Mouse (Mus musculus): Measurements from ENCODE around the gene Galns. TPM values are rescaled to one million over a fixed set of nuclear protein-coding genes. Genes with fewer than 3 reads are reported as not detected.
A peak's percentile ranks its signal among the peaks of the same experiment; 100 is the strongest.

Galns gene
- polyA plus RNA-seq, 1 experiment from 2014 or later: 12.0 TPM

DNA sequence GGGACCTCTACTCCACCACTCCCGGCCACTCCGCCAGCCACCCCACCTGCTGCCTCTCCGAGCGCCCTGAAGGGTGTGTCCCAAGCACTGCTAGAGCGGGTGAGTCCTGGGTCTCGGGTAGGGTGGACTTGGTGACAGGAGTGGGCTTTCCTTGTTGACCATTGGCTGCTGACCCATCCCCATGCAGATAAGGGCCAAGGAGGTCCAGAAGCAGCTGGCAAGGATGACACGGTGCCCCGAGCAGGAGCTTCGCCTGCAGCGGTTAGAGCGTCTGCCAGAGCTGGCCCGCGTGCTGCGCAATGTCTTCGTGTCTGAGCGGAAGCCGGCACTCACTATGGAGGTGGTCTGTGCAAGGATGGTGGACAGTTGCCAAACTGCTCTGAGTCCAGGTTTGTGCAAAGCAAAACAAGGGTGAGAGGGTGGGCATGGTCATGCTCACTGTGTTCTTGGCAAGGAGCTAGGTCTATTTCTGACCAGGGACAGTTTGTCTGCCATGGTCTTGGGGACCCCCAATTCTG is 39.5 kb downstream of the Galns start:
- Histone ChIP-seq H3K9me3 (no peaks in the 10 kb centered on the region), H3K4me1 (peaks cover 49% of the 10 kb centered on the region), H3K4me3 (no peak overlapping the region), H3K9ac (no peak overlapping the region), H3K36me3 (peaks cover 53% of the 10 kb centered on the region), H3K4me2 (no peak overlapping the region), H3K27me3 (no peaks in the 10 kb centered on the region), H3K27ac (no peak overlapping the region)
- WGBS: 91% methylated on average over 17 of the region's 17 CpGs
- ATAC-seq (ENCODE audit: insufficient number of reproducible peaks, low FRiP score, low TSS enrichment, low read depth): no peak

DNA sequence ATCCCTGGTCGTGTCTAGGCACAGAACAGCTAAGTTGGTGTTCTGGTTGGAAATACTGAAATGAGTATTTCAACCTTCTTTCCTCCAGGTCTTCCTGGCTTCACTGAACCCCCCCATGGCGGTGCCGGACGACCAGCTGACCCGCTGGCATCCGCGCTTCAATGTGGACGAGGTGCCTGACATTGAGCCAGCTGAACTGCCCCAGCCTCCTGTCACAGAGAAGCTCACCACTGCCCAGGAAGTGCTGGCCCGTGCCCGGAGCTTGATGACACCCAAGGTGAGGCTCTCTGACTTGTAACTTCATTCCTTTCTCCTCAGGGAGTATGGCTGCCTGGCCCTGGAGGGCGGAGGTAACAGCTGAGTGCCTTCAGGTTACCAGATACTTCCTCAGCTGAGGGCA is 40.1 kb downstream of the Galns start:
- peaks cover 53% of the 10 kb centered on the region for H3K36me3 ChIP-seq

DNA sequence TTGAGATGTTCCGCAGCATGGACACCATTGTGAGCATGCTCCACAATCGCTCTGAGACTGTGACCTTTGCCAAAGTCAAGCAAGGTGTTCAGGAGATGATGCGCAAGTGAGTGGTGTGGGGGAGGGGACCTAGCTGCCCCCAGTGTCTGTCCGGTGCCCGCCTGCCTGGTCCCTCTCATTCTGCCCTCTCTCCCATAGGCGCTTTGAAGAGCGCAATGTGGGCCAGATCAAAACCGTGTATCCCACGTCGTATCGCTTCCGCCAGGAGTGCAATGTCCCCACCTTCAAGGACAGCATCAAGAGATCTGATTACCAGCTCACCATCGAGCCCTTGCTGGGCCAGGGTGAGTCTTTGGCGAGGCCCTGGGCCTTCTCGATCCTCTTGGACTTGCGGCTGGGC is 41.3 kb downstream of the Galns start:
- peaks cover 38% of the 10 kb centered on the region for H3K4me1 ChIP-seq
- ATAC-seq (ENCODE audit: insufficient number of reproducible peaks, low FRiP score, low TSS enrichment, low read depth): no peak
- H3K27me3 ChIP-seq: no peaks in the 10 kb centered on the region
- no peak overlapping the region for H3K4me3 ChIP-seq
- no peak overlapping the region for H3K27ac ChIP-seq
- WGBS: 94% methylated on average over 16 of the region's 16 CpGs
- no peak overlapping the region for H3K9ac ChIP-seq
- 0 out of 2 replicates have a peak overlapping the region, but pooled peaks have one; percentile 3 for H3K4me2 ChIP-seq
- peaks cover 53% of the 10 kb centered on the region for H3K36me3 ChIP-seq
- H3K9me3 ChIP-seq: no peaks in the 10 kb centered on the region

More for the DNA sequence above, 40.1 kb downstream of the Galns start:
- Histone ChIP-seq H3K9ac (no peak overlapping the region), H3K4me1 (peaks cover 49% of the 10 kb centered on the region), H3K27ac (no peak overlapping the region), H3K4me3 (no peak overlapping the region), H3K9me3 (no peaks in the 10 kb centered on the region), H3K4me2 (no peak overlapping the region), H3K27me3 (no peaks in the 10 kb centered on the region)
- 93% methylated on average over 11 of the region's 11 CpGs for WGBS
- ATAC-seq (ENCODE audit: insufficient number of reproducible peaks, low FRiP score, low TSS enrichment, low read depth): no peak

DNA sequence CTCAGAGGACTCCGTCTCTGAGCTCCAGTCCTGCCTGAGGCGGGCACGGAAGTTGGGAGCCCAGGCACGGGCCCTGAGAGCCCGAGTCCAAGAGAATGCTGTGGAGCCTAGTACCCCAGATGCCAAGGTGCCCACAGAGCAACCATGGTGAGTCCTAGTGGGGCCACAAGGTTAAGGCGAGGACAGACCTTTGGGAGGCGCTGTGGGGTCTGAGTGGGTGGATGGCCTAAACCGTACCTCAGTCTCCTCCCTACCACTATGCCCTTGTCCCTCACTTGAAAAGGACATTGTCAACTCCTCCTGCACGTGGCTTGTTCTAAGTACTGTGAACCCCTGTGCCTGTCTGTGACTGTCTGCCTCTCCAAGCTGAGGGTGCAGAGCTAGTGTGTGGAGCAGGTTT is 41.9 kb downstream of the Galns start:
- Histone ChIP-seq H3K4me1 (peaks cover 31% of the 10 kb centered on the region), H3K27ac (peak overlapping the region; percentile 59; the same call in 1 of the 2 replicates), H3K4me3 (peak overlapping the region; percentile 87), H3K4me2 (peak overlapping the region; percentile 85), H3K9ac (peak overlapping the region; percentile 97), H3K27me3 (no peaks in the 10 kb centered on the region), H3K9me3 (no peaks in the 10 kb centered on the region), H3K36me3 (peaks cover 47% of the 10 kb centered on the region)
- ATAC-seq (ENCODE audit: insufficient number of reproducible peaks, low FRiP score, low TSS enrichment, low read depth): no peak
- WGBS: 66% methylated on average over 9 of the region's 9 CpGs

DNA sequence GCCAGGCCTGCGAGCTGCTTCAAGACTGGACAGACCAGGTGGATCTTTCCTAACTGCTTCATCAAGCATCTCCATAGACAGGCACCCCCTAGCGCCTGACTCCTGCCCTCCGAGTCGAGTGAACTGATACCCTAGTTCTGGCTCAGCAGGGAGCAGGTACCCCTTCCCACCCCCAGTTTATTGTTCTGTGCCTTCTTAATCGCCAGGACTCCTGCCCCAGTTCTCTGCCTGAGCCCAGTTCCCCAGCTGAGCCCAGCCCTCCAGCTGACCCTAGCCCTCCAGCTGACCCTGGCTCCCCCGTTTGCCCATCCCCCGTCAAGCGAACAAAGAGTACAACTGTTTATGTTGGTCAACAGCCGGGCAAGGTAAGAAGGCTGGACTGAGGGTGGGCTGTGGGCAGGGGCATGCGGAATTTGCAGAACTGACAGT is 42.4 kb downstream of the Galns start:
- ATAC-seq (ENCODE audit: insufficient number of reproducible peaks, low FRiP score, low TSS enrichment, low read depth): no peak
- H3K36me3 ChIP-seq: peaks cover 43% of the 10 kb centered on the region
- H3K4me3 ChIP-seq: peak overlapping the region; percentile 87
- peak overlapping the region; percentile 97 for H3K9ac ChIP-seq
- H3K4me2 ChIP-seq: peak overlapping the region; percentile 85
- H3K27me3 ChIP-seq: no peaks in the 10 kb centered on the region
- H3K9me3 ChIP-seq: no peaks in the 10 kb centered on the region
- WGBS: 9% methylated on average over 10 of the region's 10 CpGs
- peak overlapping the region; percentile 59; the same call in 1 of the 2 replicates for H3K27ac ChIP-seq
- peaks cover 31% of the 10 kb centered on the region for H3K4me1 ChIP-seq

DNA sequence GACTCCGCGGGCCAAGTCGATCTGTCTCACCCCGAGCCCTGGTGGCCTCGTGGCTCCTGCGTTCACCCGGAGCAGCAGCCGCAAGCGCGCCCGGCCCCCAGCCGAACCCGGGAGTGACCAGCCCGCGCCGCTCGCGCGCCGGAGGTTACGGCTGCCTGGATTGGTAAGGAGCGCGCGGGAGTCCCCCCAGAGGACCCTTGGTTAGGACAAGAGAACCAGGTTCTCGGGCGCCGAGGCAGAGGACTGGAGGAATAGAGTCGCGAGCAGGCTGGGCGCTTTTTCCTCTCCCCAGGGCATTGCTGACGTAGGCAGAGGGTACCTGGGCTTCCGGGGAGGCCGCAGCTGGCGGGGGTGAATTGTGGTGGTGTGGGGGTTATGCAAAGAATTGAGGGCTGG is 43.2 kb downstream of the Galns start:
- peak; percentile 31 for ATAC-seq (ENCODE audit: insufficient number of reproducible peaks, low FRiP score, low TSS enrichment, low read depth)
- under 1% methylated on average over 34 of the region's 34 CpGs for WGBS
- no peaks in the 10 kb centered on the region for H3K27me3 ChIP-seq

DNA sequence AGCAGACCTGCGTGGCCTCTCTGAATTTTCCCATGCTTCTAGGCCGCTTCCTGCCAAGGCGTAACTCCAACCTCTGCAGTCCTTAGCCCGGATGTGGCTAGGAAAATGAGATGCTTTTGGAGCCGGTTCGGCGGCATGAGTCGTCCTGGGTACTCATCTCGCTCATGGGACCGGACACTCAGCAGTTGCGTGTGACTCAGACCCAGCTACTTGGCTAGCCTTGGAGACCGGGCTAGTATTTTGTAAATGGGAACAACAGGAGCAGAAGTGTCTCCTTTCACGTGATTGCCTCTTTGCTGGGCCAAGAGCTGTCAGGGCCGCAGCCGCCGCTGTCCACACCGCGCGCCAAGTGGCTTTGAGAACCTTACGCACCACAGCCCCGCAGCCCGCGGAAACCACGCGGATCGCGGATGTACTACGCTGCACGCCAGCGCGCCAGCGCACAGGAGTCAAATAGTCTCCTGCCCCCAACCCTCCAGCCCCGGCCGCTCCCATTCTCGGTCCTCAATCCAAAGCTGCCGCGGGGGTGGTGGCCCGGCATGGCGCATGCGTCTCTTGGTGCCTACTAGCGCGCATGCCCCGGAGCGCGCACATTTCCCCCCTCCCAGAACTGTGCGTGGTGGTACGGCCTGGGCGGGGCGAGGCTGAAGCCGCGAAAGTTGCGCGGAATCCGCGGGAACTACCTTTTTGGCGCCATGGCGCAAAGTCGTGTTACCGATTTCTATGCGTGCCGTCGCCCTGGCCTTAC is 43.7 kb downstream of the Galns start, which contains the start of gene Cdt1:
Gene Cdt1, plus strand, starts transcription at position 655 of the 748 bp plus-strand sequence.
- H3K4me2 ChIP-seq: peak within 1 kb of the TSS; percentile 85
- peak within 1 kb of the TSS; percentile 97 for H3K27ac ChIP-seq
- H3K4me1 ChIP-seq: peaks cover 31% of the 10 kb centered on the region
- peaks cover 32% of the 10 kb centered on the region for H3K36me3 ChIP-seq
- H3K9ac ChIP-seq: peak within 1 kb of the TSS; percentile 97
- peak within 1 kb of the TSS; percentile 87 for H3K4me3 ChIP-seq
- H3K9me3 ChIP-seq: no peaks in the 10 kb centered on the region
- no peaks in the 10 kb centered on the region for H3K27me3 ChIP-seq
- ATAC-seq (ENCODE audit: insufficient number of reproducible peaks, low FRiP score, low TSS enrichment, low read depth): peak; percentile 94
- WGBS: 0% methylated on average over 62 of the region's 62 CpGs

More for the DNA sequence above, 43.2 kb downstream of the Galns start:
- peaks cover 31% of the 10 kb centered on the region for H3K4me1 ChIP-seq
- no peaks in the 10 kb centered on the region for H3K9me3 ChIP-seq
- H3K4me2 ChIP-seq: peak overlapping the region; percentile 85
- H3K36me3 ChIP-seq: peaks cover 37% of the 10 kb centered on the region
- peak overlapping the region; percentile 87 for H3K4me3 ChIP-seq
- H3K9ac ChIP-seq: peak overlapping the region; percentile 97
- H3K27ac ChIP-seq: peak overlapping the region; percentile 97

DNA sequence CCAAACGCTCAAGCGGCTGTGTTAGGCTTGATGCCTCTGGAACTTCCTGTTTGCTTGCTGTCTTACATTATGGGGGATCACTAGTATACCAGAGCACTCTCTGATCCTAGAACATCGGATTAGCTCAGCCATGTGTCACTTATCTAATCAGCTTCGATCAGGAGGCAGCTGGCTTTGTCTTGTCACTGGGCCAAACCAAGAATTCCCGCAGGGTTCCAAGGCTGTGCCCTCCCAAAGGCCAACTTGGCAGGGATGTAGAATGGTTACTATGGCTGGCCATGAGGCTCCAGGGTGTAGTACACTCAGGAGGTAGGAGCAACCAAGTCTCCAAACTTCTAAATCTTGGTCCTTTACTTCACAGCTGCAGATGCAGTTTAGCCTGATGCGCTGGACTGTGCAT is 44.5 kb downstream of the Galns start:
- Histone ChIP-seq H3K9ac (peak overlapping the region; percentile 72; the same call in 1 of the 2 replicates), H3K4me2 (peak overlapping the region; percentile 85), H3K36me3 (peaks cover 24% of the 10 kb centered on the region), H3K9me3 (no peaks in the 10 kb centered on the region), H3K27ac (peak overlapping the region; percentile 97), H3K4me3 (peak overlapping the region; percentile 87), H3K4me1 (peaks cover 31% of the 10 kb centered on the region), H3K27me3 (no peaks in the 10 kb centered on the region)
- no peak for ATAC-seq (ENCODE audit: insufficient number of reproducible peaks, low FRiP score, low TSS enrichment, low read depth)
- 35% methylated on average over 6 of the region's 6 CpGs for WGBS

DNA sequence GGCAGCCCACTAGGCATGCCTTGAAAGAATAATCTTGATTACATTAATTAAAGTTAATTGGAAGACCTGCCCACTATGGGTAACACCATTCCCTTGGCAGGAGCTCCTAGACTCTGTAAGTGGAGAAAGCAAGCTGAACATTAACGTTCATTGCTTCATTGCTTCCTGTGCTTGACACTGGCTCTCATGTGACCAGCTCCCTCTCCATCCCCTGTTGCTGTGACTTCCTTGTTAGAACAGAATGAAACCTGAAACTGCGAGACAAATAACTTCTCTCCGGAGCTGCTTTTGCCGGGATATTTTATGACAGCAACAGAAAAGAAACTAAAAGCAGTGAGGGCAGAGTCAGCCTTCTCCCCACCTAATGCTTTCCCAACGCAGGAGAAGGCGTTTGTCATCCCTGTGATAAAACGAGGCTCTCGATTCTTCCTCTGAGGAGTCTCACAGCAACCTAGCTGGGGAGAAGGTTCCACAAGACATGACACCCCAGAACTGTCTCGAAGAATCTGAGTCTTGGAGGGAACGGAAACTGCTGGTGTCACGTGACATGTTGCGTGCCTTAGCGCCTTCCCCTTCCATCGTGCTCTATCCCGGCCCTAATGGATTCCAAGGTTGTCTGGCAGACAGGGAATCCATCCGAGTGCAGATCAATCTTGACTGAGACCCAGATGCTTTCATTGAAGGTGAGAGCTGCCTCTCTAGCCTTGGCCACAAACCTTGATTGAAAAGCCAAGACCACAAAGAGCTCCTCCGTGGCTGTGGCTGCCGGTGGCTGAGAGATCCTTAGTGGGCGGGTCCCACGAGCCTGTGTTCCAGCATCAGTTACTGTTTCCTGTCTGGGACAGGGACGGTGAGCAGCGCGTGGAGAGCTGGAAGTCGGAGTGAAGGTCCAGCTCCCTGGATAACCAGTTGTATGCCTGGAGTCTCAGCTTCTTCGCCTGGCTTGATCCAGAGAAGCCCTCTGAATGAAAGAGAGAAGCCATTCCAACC is 46.6 kb downstream of the Galns start:
- ATAC-seq (ENCODE audit: insufficient number of reproducible peaks, low FRiP score, low TSS enrichment, low read depth): no peak
- Histone ChIP-seq H3K27me3 (no peaks in the 10 kb centered on the region), H3K27ac (peak overlapping the region; percentile 28; the same call in 1 of the 2 replicates), H3K4me2 (no peak overlapping the region), H3K9me3 (no peaks in the 10 kb centered on the region), H3K9ac (no peak overlapping the region), H3K4me3 (no peak overlapping the region), H3K36me3 (peaks cover 3% of the 10 kb centered on the region), H3K4me1 (peaks cover 23% of the 10 kb centered on the region)
- whole genome bisulfite sequencing: 71% methylated on average over 25 of the region's 25 CpGs

DNA sequence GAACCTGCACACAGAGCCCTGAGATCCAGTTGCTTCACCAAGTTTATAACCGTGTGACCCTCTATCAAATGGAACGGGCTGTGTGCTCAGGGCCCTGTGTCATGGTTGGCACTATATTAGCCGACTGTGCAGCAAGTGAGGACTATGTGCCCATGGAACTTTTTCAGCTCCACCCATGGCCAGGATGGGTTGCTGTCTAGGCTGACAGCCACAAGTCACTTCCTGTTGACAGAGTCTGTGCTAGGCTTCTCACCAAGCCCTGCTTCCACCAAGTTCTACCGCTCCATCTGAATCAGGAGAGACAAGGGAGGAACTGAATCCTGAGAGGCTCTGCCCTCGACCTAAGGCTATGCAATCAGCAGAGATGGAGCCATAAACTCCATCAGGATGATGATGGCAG is 50.1 kb downstream of the Galns start:
- no peak overlapping the region for H3K4me3 ChIP-seq
- H3K4me2 ChIP-seq: no peak overlapping the region
- H3K27ac ChIP-seq: no peak overlapping the region
- ATAC-seq (ENCODE audit: insufficient number of reproducible peaks, low FRiP score, low TSS enrichment, low read depth): no peak
- H3K36me3 ChIP-seq: no peaks in the 10 kb centered on the region
- WGBS: 82% methylated on average over 5 of the region's 5 CpGs
- H3K9ac ChIP-seq: no peak overlapping the region
- peaks cover 20% of the 10 kb centered on the region for H3K4me1 ChIP-seq
- H3K9me3 ChIP-seq: no peaks in the 10 kb centered on the region
- no peaks in the 10 kb centered on the region for H3K27me3 ChIP-seq

DNA sequence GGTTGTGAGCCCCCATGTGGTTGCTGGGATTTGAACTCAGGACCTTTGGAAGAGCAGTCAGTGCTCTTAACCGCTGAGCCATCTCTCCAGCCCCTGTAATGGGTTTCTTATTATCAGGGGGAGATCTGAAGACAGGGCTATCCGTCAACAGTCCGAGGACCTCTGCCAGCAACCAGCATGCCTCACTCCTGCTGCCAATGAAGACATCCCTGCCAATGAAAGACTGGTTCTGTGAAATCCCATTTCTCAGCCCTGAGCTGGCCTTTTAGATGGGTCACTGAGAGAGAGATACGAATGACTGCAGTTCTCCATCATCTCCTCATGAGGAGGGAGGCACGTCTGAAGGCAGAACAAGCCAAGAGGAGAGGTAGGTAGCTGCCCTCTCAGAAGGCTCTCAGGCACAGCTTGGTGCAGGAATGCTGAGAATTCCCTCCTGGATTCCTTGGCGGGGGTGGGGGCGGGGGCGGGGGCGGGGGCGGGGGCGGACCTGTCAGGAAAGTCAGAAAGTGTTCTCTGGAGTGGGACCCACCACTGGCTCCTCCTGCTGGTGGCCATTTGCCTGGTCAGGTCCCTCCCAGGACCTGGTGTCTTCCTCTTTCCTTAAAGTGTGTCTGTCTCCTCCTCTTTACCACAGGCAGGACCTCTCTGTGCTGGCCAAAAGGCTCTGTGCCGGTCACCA is 52.5 kb downstream of the Galns start:
- no peak for ATAC-seq (ENCODE audit: insufficient number of reproducible peaks, low FRiP score, low TSS enrichment, low read depth)
- H3K27ac ChIP-seq: no peak overlapping the region
- WGBS: 12% methylated on average over 12 of the region's 12 CpGs
- H3K9me3 ChIP-seq: no peaks in the 10 kb centered on the region
- peaks cover 22% of the 10 kb centered on the region for H3K4me1 ChIP-seq
- H3K36me3 ChIP-seq: no peaks in the 10 kb centered on the region
- no peak overlapping the region for H3K9ac ChIP-seq
- H3K4me3 ChIP-seq: no peak overlapping the region
- H3K4me2 ChIP-seq: no peak overlapping the region
- no peaks in the 10 kb centered on the region for H3K27me3 ChIP-seq
